Mouse (Mus musculus): ENCODE data around the gene Gm11037.

The Gm11037 gene

GRCm38 (mm10) chr2:131148353-131149253 is 15.3 kb downstream of the Gm11037 start:
- in situ Hi-C loops (cut with MboI, MseI) = no loop called here

- in situ Hi-C loops (cut with MboI, MseI) = no loop called here
These were observed 15.9 kb downstream of the Gm11037 start for GRCm38 (mm10) chr2:131149254-131149578.

- in situ Hi-C loops (cut with MboI, MseI) = no loop called here
These were observed 19.0 kb downstream of the Gm11037 start for GRCm38 (mm10) chr2:131152166-131152730.

GRCm38 (mm10) chr2:131154036-131154435 is 20.7 kb downstream of the Gm11037 start:
- in situ Hi-C loops (cut with MboI, MseI) = no loop called here

- in situ Hi-C loops (cut with MboI, MseI) = no loop called here
These were observed 23.7 kb downstream of the Gm11037 start for GRCm38 (mm10) chr2:131156987-131157386.

- in situ Hi-C loops (cut with MboI, MseI) = no loop called here
These were observed 26.2 kb downstream of the Gm11037 start for GRCm38 (mm10) chr2:131159491-131159910.

GRCm38 (mm10) chr2:131159938-131160581 is 26.8 kb downstream of the Gm11037 start, which contains the start of gene 1700037H04Rik:
TSS of gene 1700037H04Rik (minus strand) at chr2:131160081.
- in situ Hi-C loops (cut with MboI, MseI) = no loop called here

- in situ Hi-C loops (cut with MboI, MseI) = no loop called here
These were observed 27.4 kb downstream of the Gm11037 start for GRCm38 (mm10) chr2:131160671-131161111.

- in situ Hi-C loops (cut with MboI, MseI) = no loop called here
These were observed 30.6 kb downstream of the Gm11037 start for GRCm38 (mm10) chr2:131163924-131164323.

- in situ Hi-C loops (cut with MboI, MseI) = no loop called here
These were observed 32.9 kb downstream of the Gm11037 start for GRCm38 (mm10) chr2:131166172-131166571.

GRCm38 (mm10) chr2:131167984-131168383 is 34.7 kb downstream of the Gm11037 start:
- in situ Hi-C loops (cut with MboI, MseI) = no loop called here

- in situ Hi-C loops (cut with MboI, MseI) = no loop called here
These were observed 35.6 kb downstream of the Gm11037 start for GRCm38 (mm10) chr2:131168914-131169313.

GRCm38 (mm10) chr2:131170936-131171335 is 37.6 kb downstream of the Gm11037 start:
- in situ Hi-C loops (cut with MboI, MseI) = no loop called here

- in situ Hi-C loops (cut with MboI, MseI) = no loop called here
These were observed 38.3 kb downstream of the Gm11037 start for GRCm38 (mm10) chr2:131171401-131172104.

GRCm38 (mm10) chr2:131172322-131172721 is 39.0 kb downstream of the Gm11037 start:
- in situ Hi-C loops (cut with MboI, MseI) = no loop called here

- in situ Hi-C loops (cut with MboI, MseI) = no loop called here
These were observed 41.4 kb downstream of the Gm11037 start for GRCm38 (mm10) chr2:131174700-131175099.

GRCm38 (mm10) chr2:131175286-131175944 is 42.1 kb downstream of the Gm11037 start:
- in situ Hi-C loops (cut with MboI, MseI) = no loop called here

GRCm38 (mm10) chr2:131175945-131176309 is 42.6 kb downstream of the Gm11037 start:
- in situ Hi-C loops (cut with MboI, MseI) = no loop called here

- in situ Hi-C loops (cut with MboI, MseI) = no loop called here
These were observed 43.2 kb downstream of the Gm11037 start for GRCm38 (mm10) chr2:131176491-131176890.

GRCm38 (mm10) chr2:131177932-131178331 is 44.6 kb downstream of the Gm11037 start:
- in situ Hi-C loops (cut with MboI, MseI) = no loop called here

- in situ Hi-C loops (cut with MboI, MseI) = no loop called here
These were observed 45.5 kb downstream of the Gm11037 start for GRCm38 (mm10) chr2:131178828-131179245.

Measured in T-helper 2 cell (primary cell).